Mouse (Mus musculus) liver, embryonic 15.5 days (tissue): ENCODE measurements around the gene Diaph2. TPM values are rescaled to one million over a fixed set of nuclear protein-coding genes. Genes with fewer than 3 reads are reported as not detected.
"Not testable (repeated sequence)": the region's sequence is repeated elsewhere in the genome, so short reads cannot be mapped to it uniquely, and the experiment has no call there.

Experiments
- ATAC-seq: fragments of 200-750 bp; cut with Nextera tagmentation; 2 replicates; pipeline ENCODE4 v1.8.0; 2017; ENCODE audit warnings: moderate number of reproducible peaks, mild to moderate bottlenecking, moderate library complexity; ENCODE audit not compliant: insufficient read depth
- H3K27ac ChIP-seq: fragments of 300-500 bp; sonication (generic); replicated peaks from 2 replicates; pipeline ENCODE4 v1.5.1; 2015; ENCODE audit warnings: mild to moderate bottlenecking, inconsistent platforms
- H3K27me3 ChIP-seq: fragments of 300-500 bp; sonication (generic); 2 replicates; pipeline ENCODE4 v1.6.1; 2015; ENCODE audit warnings: mild to moderate bottlenecking, inconsistent platforms
- H3K36me3 ChIP-seq: fragments of 300-500 bp; sonication (generic); replicated peaks from 2 replicates; pipeline ENCODE4 v1.6.1; 2015; ENCODE audit warnings: moderate library complexity, mild to moderate bottlenecking, inconsistent platforms
- H3K4me1 ChIP-seq: fragments of 300-500 bp; sonication (generic); replicated peaks from 2 replicates; pipeline ENCODE4 v1.6.1; 2015; ENCODE audit warnings: inconsistent platforms
- H3K4me2 ChIP-seq: fragments of 300-500 bp; sonication (generic); 2 replicates; pipeline ENCODE4 v1.6.1; 2015; ENCODE audit warnings: moderate library complexity, mild to moderate bottlenecking, inconsistent platforms
- H3K4me3 ChIP-seq: fragments of 300-500 bp; sonication (generic); replicated peaks from 2 replicates; pipeline ENCODE4 v1.5.1; 2015; ENCODE audit warnings: mild to moderate bottlenecking, inconsistent platforms
- H3K9ac ChIP-seq: fragments of 300-500 bp; sonication (generic); 2 replicates; pipeline ENCODE4 v1.6.1; 2015; ENCODE audit warnings: moderate library complexity, mild to moderate bottlenecking, inconsistent platforms
- H3K9me3 ChIP-seq: fragments of 300-500 bp; sonication (generic); replicated peaks from 2 replicates; pipeline ENCODE4 v1.6.1; 2016; ENCODE audit warnings: inconsistent platforms
- WGBS: fragments of 180-500 bp; shearing (Covaris S2); methylation state at CpG from one replicate; pipeline ENCODE4 v1.1.7; 2015; ENCODE audit warnings: mixed read lengths; ENCODE audit not compliant: insufficient replicate concordance; 5-methylcytosine and 5-hydroxymethylcytosine counted together
- polyA plus RNA-seq: library from polyadenylated mRNA; unstranded; fragments of >200 nt; fragmentation: Nextera tagmentation; extraction: Ambion mirVana; gene quantifications from 2 replicates; pipeline ENCODE4 v1.2.1, GENCODE M21; 2015

The Diaph2 gene
- polyA plus RNA-seq, 1 experiment from 2014 or later: 1.5 TPM

- Histone ChIP-seq H3K27ac (no peak overlapping the region), H3K4me1 (no peaks in the 10 kb centered on the region), H3K4me2 (no peak overlapping the region), H3K9ac (no peak overlapping the region), H3K36me3 (no peaks in the 10 kb centered on the region), H3K9me3 (no peaks in the 10 kb centered on the region), H3K27me3 (no peaks in the 10 kb centered on the region), H3K4me3 (no peak overlapping the region)
- no peak for ATAC-seq
- WGBS: 29% methylated on average over 2 of the region's 2 CpGs
Observed at GRCm38 (mm10) chrX:130188449-130188848, 438.9 kb downstream of the Diaph2 start.

GRCm38 (mm10) chrX:130189250-130189649 is 439.7 kb downstream of the Diaph2 start:
- no peak for ATAC-seq

DNA sequence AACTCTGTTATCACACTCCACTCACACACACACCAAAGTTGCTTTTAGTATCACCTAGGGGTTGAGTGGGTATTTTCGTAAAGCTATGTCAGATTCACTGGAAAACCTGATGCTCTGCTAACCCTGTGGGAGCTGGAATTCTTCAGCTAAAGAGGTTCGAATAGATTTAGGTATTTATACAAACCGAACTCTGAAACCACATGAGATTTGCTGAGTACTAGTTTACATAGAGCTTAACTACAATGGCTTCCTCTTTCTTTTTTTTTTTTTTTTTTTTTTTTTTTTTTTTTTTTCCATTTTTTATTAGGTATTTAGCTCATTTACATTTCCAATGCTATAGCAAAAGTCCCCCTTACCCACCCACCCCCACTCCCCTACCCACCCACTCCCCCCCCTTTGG is 447.9 kb downstream of the Diaph2 start:
- not testable (repeated sequence) for H3K4me1 ChIP-seq, H3K9ac ChIP-seq, H3K36me3 ChIP-seq, H3K27me3 ChIP-seq, ATAC-seq, H3K4me3 ChIP-seq, H3K27ac ChIP-seq, H3K9me3 ChIP-seq, H3K4me2 ChIP-seq
- 66% methylated on average over 3 of the region's 3 CpGs for WGBS

More at GRCm38 (mm10) chrX:130189250-130189649, 439.7 kb downstream of the Diaph2 start:
- no peak overlapping the region for H3K9ac ChIP-seq
- H3K9me3 ChIP-seq: no peaks in the 10 kb centered on the region
- no peaks in the 10 kb centered on the region for H3K27me3 ChIP-seq
- H3K36me3 ChIP-seq: no peaks in the 10 kb centered on the region
- H3K4me3 ChIP-seq: no peak overlapping the region
- H3K27ac ChIP-seq: no peak overlapping the region
- H3K4me2 ChIP-seq: no peak overlapping the region
- H3K4me1 ChIP-seq: no peaks in the 10 kb centered on the region

DNA sequence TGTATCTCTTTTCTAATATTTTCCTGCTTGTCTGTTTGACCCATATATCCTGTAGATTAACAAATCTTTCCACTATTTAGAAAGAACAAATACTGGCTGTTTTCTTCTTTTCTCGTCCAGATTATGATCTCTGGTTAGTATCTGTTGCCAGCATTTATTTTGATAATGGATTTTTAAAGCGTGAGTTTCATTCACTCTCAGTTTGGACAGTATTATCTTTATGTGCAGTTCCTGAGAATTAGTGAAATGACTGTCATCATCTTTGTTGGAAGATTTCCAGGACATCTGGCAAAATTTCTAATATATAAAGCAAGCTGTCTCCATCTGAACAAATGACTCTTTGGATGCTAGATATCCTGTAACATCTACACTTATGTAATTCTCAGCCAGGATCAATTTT is 455.7 kb downstream of the Diaph2 start:
- Histone ChIP-seq H3K9ac (no peak overlapping the region), H3K4me3 (no peak overlapping the region), H3K36me3 (no peaks in the 10 kb centered on the region), H3K4me2 (no peak overlapping the region), H3K4me1 (no peaks in the 10 kb centered on the region), H3K27ac (no peak overlapping the region), H3K9me3 (no peaks in the 10 kb centered on the region), H3K27me3 (no peaks in the 10 kb centered on the region)
- 35% methylated on average over 2 of the region's 2 CpGs for WGBS
- no peak for ATAC-seq

DNA sequence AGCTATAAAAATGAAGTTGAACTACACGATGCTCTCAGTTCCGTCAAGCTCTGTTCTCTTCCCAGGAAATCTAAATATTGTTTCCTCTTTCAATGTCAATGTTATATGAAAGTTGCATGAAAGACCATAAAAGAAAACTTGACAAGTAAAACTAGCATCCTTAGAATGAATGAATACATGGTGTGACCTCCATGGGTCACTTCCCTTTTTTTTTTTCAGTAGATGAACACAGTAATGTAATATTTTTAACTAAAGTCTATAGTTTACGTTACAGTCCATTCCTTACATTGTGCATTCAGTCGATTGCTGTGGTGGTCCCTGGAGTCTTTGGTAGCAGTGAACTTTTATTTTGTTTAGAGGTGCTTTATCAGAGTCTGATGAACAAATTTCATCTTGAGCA is 462.7 kb downstream of the Diaph2 start:
- no peak overlapping the region for H3K4me2 ChIP-seq
- H3K9ac ChIP-seq: no peak overlapping the region
- WGBS: 53% methylated on average over 4 of the region's 4 CpGs
- H3K9me3 ChIP-seq: no peaks in the 10 kb centered on the region
- no peaks in the 10 kb centered on the region for H3K4me1 ChIP-seq
- no peak overlapping the region for H3K4me3 ChIP-seq
- H3K27me3 ChIP-seq: no peaks in the 10 kb centered on the region
- no peaks in the 10 kb centered on the region for H3K36me3 ChIP-seq
- ATAC-seq: no peak
- no peak overlapping the region for H3K27ac ChIP-seq

GRCm38 (mm10) chrX:130212759-130213158 is 463.2 kb downstream of the Diaph2 start:
- Histone ChIP-seq H3K9me3 (no peaks in the 10 kb centered on the region), H3K4me3 (no peak overlapping the region), H3K27ac (no peak overlapping the region), H3K4me2 (no peak overlapping the region), H3K4me1 (no peaks in the 10 kb centered on the region), H3K27me3 (no peaks in the 10 kb centered on the region), H3K9ac (no peak overlapping the region), H3K36me3 (no peaks in the 10 kb centered on the region)
- 27% methylated on average over 4 of the region's 4 CpGs for WGBS
- ATAC-seq: no peak

DNA sequence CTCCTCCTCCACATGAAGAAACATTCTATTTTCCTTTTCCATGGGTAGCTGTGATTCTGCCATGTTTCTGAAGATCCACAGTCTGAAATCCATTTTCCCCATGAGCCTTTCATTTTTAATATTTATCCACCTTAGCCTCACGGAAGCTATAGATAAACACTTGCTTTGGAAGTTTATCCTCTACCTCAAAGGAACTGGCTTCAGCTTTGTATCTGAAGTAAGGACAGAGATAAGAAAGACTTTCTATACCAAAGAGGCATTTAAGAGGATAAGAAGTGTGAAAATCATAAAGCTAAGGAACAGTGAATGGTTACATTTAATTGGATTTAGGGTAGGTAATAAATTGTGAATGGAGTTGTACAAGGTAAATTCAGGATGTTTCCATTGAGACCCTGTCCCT is 480.5 kb downstream of the Diaph2 start:
- no peak overlapping the region for H3K27ac ChIP-seq
- ATAC-seq: no peak
- H3K4me2 ChIP-seq: no peak overlapping the region
- no peak overlapping the region for H3K9ac ChIP-seq
- no peak overlapping the region for H3K4me3 ChIP-seq
- H3K9me3 ChIP-seq: no peaks in the 10 kb centered on the region
- no peaks in the 10 kb centered on the region for H3K4me1 ChIP-seq
- H3K27me3 ChIP-seq: no peaks in the 10 kb centered on the region
- WGBS: 41% methylated on average over 1 of the region's 1 CpGs
- no peaks in the 10 kb centered on the region for H3K36me3 ChIP-seq

- H3K4me3 ChIP-seq: no peak overlapping the region
- 50% methylated on average over 1 of the region's 1 CpGs for WGBS
- H3K9ac ChIP-seq: no peak overlapping the region
- no peaks in the 10 kb centered on the region for H3K4me1 ChIP-seq
- ATAC-seq: no peak
- no peak overlapping the region for H3K4me2 ChIP-seq
- no peaks in the 10 kb centered on the region for H3K9me3 ChIP-seq
- no peaks in the 10 kb centered on the region for H3K27me3 ChIP-seq
- no peak overlapping the region for H3K27ac ChIP-seq
- no peaks in the 10 kb centered on the region for H3K36me3 ChIP-seq
Observed at GRCm38 (mm10) chrX:130235167-130235566, 485.6 kb downstream of the Diaph2 start.

GRCm38 (mm10) chrX:130246652-130247051 is 497.1 kb downstream of the Diaph2 start:
- no peaks in the 10 kb centered on the region for H3K27me3 ChIP-seq
- H3K27ac ChIP-seq: no peak overlapping the region
- ATAC-seq: no peak
- H3K4me2 ChIP-seq: no peak overlapping the region
- 63% methylated on average over 1 of the region's 1 CpGs for WGBS
- H3K4me1 ChIP-seq: no peaks in the 10 kb centered on the region
- no peak overlapping the region for H3K4me3 ChIP-seq
- no peak overlapping the region for H3K9ac ChIP-seq
- H3K9me3 ChIP-seq: no peaks in the 10 kb centered on the region
- H3K36me3 ChIP-seq: no peaks in the 10 kb centered on the region

- no peak overlapping the region for H3K27ac ChIP-seq
- no peaks in the 10 kb centered on the region for H3K36me3 ChIP-seq
- H3K4me1 ChIP-seq: no peaks in the 10 kb centered on the region
- H3K27me3 ChIP-seq: no peaks in the 10 kb centered on the region
- H3K9ac ChIP-seq: no peak overlapping the region
- H3K4me3 ChIP-seq: no peak overlapping the region
- H3K9me3 ChIP-seq: no peaks in the 10 kb centered on the region
- no peak overlapping the region for H3K4me2 ChIP-seq
- 71% methylated on average over 4 of the region's 4 CpGs for whole genome bisulfite sequencing
- no peak for ATAC-seq
Observed at GRCm38 (mm10) chrX:130253664-130254063, 504.1 kb downstream of the Diaph2 start.

DNA sequence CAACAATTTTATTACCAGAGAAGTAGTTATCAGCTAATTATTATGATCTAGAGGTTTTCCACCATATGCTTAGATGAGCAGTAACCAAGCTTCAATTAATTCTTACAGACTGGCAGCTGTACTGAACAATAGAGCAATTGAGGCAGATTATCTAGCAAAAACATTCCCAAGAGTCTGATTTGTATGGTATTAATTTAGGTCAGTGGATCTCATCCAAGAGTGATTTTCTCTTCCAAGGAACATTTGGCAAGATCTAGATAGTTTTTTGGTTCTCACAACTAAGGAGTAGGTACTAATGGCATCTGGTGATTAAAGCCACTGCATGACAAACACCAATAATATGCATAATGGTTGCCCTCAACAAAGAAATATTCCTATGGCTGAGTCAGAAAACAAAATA is 516.2 kb downstream of the Diaph2 start:
- Histone ChIP-seq H3K27me3 (no peaks in the 10 kb centered on the region), H3K9ac (no peak overlapping the region), H3K36me3 (no peaks in the 10 kb centered on the region), H3K9me3 (no peaks in the 10 kb centered on the region), H3K4me3 (no peak overlapping the region), H3K4me2 (no peak overlapping the region), H3K27ac (no peak overlapping the region), H3K4me1 (no peaks in the 10 kb centered on the region)
- ATAC-seq: no peak

- Histone ChIP-seq H3K4me2 (no peak overlapping the region), H3K36me3 (no peaks in the 10 kb centered on the region), H3K4me1 (no peaks in the 10 kb centered on the region), H3K4me3 (no peak overlapping the region), H3K27me3 (no peaks in the 10 kb centered on the region), H3K27ac (no peak overlapping the region), H3K9me3 (no peaks in the 10 kb centered on the region), H3K9ac (no peak overlapping the region)
- WGBS: 59% methylated on average over 4 of the region's 4 CpGs
- no peak for ATAC-seq
Observed at GRCm38 (mm10) chrX:130279144-130279543, 529.6 kb downstream of the Diaph2 start.
